Mouse (Mus musculus): ENCODE results near the gene Fam49a. TPM values are rescaled to one million over a fixed set of nuclear protein-coding genes. Genes with fewer than 3 reads are reported as not detected.
"Not testable (repeated sequence)": the region's sequence is repeated elsewhere in the genome, so short reads cannot be mapped to it uniquely, and the experiment has no call there.

Fam49a gene
- polyA plus RNA-seq, 1 experiment from 2014 or later: 14.4 TPM

DNA sequence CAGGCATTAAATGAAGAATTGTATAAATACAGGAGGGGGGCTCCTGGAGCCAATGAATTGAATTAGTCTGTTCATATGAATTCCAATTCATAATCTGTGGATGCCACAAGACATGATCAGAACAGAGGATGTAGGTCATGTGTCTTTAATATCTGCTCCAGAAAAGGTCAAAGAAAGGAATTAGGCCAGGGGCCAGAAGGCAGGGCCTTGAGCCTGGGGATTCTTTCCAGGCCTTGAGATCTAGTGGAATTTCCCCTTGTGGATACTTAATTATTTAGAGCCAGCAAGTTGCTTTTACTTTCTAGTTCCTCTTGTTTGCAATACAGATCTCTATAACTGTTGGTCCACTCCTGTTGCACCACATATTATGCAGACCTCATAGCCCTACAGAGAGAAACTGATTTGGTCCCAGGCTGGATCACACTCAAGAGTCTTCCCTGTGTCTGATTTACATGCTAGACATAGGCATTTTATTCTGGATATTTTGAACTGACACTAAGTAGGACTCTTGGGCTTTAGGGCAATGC is 31.8 kb upstream of the Fam49a start:
- H3K27me3 ChIP-seq (ENCODE audit: control insufficient read depth, insufficient read depth, low read length): no peaks in the 10 kb centered on the region
- no peaks in the 10 kb centered on the region for H3K9me3 ChIP-seq (ENCODE audit: control insufficient read depth, low read length)
- H3K36me3 ChIP-seq (ENCODE audit: control insufficient read depth, insufficient read depth, low read length): no peaks in the 10 kb centered on the region
- no peaks in the 10 kb centered on the region for H3K4me1 ChIP-seq (ENCODE audit: control insufficient read depth, insufficient read depth, low read length)
- H3K4me3 ChIP-seq (ENCODE audit: low read depth, low read length): no peak overlapping the region
- no peak overlapping the region for H3K27ac ChIP-seq (ENCODE audit: low read depth, low read length)
- no peak for ATAC-seq (ENCODE audit: low FRiP score)
- peak; percentile 53 for DNase-seq (ENCODE audit: low spot score, missing footprints)
- no peak overlapping the region for H3K9ac ChIP-seq (ENCODE audit: low read length)
- no peak overlapping the region for H3K4me2 ChIP-seq

DNA sequence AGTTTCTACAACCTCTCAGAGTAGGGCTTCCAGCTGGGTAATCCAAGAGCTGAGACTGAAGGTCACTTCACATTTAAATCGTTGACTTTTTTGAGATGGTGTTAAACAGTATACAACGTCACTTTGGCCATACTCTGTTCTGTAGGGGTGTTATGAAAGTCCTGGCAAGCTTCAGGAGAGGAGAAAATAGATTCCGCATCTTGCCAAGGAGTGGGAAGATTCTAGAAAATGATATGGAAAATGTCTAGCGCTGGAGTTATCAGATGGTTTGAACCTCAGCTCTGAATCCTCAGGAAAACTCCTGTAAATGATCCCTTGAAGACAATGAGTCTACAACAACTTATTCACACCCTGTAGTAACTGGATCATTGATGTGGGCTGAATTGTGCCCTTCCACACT is 29.8 kb upstream of the Fam49a start:
- Histone ChIP-seq H3K4me2 (no peak overlapping the region), H3K9me3 (ENCODE audit: control insufficient read depth, low read length) (no peaks in the 10 kb centered on the region), H3K36me3 (ENCODE audit: control insufficient read depth, insufficient read depth, low read length) (no peaks in the 10 kb centered on the region), H3K9ac (ENCODE audit: low read length) (no peak overlapping the region), H3K4me1 (ENCODE audit: control insufficient read depth, insufficient read depth, low read length) (no peaks in the 10 kb centered on the region), H3K27ac (ENCODE audit: low read depth, low read length) (no peak overlapping the region), H3K4me3 (ENCODE audit: low read depth, low read length) (no peak overlapping the region), H3K27me3 (ENCODE audit: control insufficient read depth, insufficient read depth, low read length) (no peaks in the 10 kb centered on the region)
- WGBS: 91% methylated on average over 4 of the region's 4 CpGs
- no peak for ATAC-seq (ENCODE audit: low FRiP score)
- peak; percentile 73 for DNase-seq (ENCODE audit: low spot score, missing footprints)

DNA sequence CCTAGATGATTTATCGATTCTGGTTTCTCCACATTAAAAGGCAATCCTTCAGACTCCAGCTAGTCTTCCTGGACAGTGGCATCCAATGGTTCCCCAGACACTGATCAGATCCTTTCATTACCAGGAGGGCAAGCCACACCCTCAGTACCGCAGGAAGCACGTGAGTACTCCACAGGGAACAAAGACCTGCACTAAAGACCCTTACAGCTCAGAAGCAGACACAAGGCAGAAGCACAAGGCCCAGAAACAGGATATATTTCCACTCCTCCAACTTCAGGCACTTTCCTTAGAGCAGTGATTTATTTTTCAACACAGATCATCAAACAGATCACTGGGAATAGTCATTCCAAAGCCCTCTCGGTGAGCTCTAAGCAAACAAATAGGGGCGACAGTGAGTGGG is 25.0 kb upstream of the Fam49a start:
- no peak overlapping the region for H3K9ac ChIP-seq (ENCODE audit: low read length)
- H3K27me3 ChIP-seq (ENCODE audit: control insufficient read depth, insufficient read depth, low read length): no peaks in the 10 kb centered on the region
- peak; percentile 82 for DNase-seq (ENCODE audit: low spot score, missing footprints)
- peak; percentile 77; the same call in 1 of the 2 replicates for ATAC-seq (ENCODE audit: low FRiP score)
- no peak overlapping the region for H3K4me3 ChIP-seq (ENCODE audit: low read depth, low read length)
- no peaks in the 10 kb centered on the region for H3K4me1 ChIP-seq (ENCODE audit: control insufficient read depth, insufficient read depth, low read length)
- WGBS: 54% methylated on average over 5 of the region's 5 CpGs
- H3K9me3 ChIP-seq (ENCODE audit: control insufficient read depth, low read length): no peaks in the 10 kb centered on the region
- no peak overlapping the region for H3K4me2 ChIP-seq
- no peaks in the 10 kb centered on the region for H3K36me3 ChIP-seq (ENCODE audit: control insufficient read depth, insufficient read depth, low read length)
- peak overlapping the region; percentile 30; the same call in 1 of the 2 replicates for H3K27ac ChIP-seq (ENCODE audit: low read depth, low read length)

DNA sequence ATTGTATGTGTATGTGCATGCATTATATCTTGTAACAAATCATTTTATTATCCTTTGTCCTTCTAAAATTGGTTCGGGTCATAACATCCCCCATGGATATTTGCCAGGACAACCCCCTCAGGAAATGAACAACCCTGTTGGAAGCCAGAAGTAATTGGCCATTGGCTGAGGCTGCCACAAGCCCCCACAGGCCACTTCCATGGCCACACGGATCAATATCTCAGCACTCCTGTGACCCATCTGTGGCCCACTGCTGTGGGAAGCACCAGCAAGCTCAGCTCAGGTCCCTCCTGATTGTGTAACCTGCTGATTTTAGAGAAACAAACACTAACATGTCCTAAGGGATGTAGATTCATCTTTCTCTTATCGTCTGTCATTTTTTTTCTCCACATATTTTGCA is 22.4 kb upstream of the Fam49a start:
- Histone ChIP-seq H3K9me3 (ENCODE audit: control insufficient read depth, low read length) (no peaks in the 10 kb centered on the region), H3K4me1 (ENCODE audit: control insufficient read depth, insufficient read depth, low read length) (no peaks in the 10 kb centered on the region), H3K4me3 (ENCODE audit: low read depth, low read length) (no peak overlapping the region), H3K27me3 (ENCODE audit: control insufficient read depth, insufficient read depth, low read length) (no peaks in the 10 kb centered on the region), H3K27ac (ENCODE audit: low read depth, low read length) (no peak overlapping the region), H3K9ac (ENCODE audit: low read length) (no peak overlapping the region), H3K4me2 (no peak overlapping the region), H3K36me3 (ENCODE audit: control insufficient read depth, insufficient read depth, low read length) (no peaks in the 10 kb centered on the region)
- DNase-seq (ENCODE audit: low spot score, missing footprints): peak; percentile 78
- 65% methylated on average over 3 of the region's 3 CpGs for WGBS
- ATAC-seq (ENCODE audit: low FRiP score): peak; percentile 68; the same call in 1 of the 2 replicates

DNA sequence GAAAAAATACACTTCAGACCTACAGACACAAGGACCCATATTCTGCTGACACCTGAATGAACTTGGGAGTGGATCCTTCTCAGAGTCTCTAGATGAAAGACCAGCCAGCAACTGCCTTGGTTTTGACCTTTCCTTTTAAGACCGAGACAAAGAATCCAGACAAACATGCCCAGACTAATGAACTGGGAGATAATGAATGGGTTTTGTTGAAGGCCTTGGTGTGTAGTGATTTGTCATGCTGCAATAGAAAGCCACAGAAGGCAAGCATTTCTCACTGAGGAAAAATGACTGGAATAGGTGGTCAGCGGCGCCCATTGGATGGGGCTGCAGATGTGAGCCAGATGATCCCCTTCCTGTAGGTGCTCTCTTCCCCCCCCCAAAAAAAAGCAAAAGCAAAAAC is 18.8 kb upstream of the Fam49a start:
- DNase-seq (ENCODE audit: low spot score, missing footprints): peak; percentile 31

DNA sequence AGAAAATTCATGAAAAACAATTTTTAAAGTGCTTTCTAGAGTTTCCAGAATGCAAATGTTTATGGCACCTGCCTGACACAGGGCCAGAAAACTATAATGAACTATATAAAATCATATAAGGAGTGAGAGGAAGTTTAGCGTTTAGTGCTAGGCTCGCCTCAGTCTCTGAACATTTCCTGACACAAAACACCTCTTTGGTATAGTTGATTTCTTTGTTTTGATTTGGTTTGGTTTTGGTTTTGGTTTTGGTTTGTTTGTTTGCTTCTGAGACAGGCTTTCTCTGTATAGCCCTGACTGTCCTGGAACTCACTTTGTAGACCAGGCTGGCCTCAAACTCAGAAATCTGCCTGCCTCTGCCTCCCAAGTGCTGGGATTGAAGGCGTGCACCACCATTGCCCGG is 14.9 kb upstream of the Fam49a start:
- H3K4me1 ChIP-seq (ENCODE audit: control insufficient read depth, insufficient read depth, low read length); H3K27me3 ChIP-seq (ENCODE audit: control insufficient read depth, insufficient read depth, low read length); H3K9ac ChIP-seq (ENCODE audit: low read length); DNase-seq (ENCODE audit: low spot score, missing footprints); H3K36me3 ChIP-seq (ENCODE audit: control insufficient read depth, insufficient read depth, low read length); ATAC-seq (ENCODE audit: low FRiP score); H3K4me2 ChIP-seq; H3K27ac ChIP-seq (ENCODE audit: low read depth, low read length); H3K4me3 ChIP-seq (ENCODE audit: low read depth, low read length); H3K9me3 ChIP-seq (ENCODE audit: control insufficient read depth, low read length): not testable (repeated sequence)
- 95% methylated on average over 4 of the region's 4 CpGs for WGBS

More for the DNA sequence above, 18.8 kb upstream of the Fam49a start:
- Histone ChIP-seq H3K4me3 (ENCODE audit: low read depth, low read length) (no peak overlapping the region), H3K36me3 (ENCODE audit: control insufficient read depth, insufficient read depth, low read length) (no peaks in the 10 kb centered on the region), H3K27me3 (ENCODE audit: control insufficient read depth, insufficient read depth, low read length) (no peaks in the 10 kb centered on the region), H3K27ac (ENCODE audit: low read depth, low read length) (no peak overlapping the region), H3K4me2 (no peak overlapping the region), H3K4me1 (ENCODE audit: control insufficient read depth, insufficient read depth, low read length) (no peaks in the 10 kb centered on the region), H3K9me3 (ENCODE audit: control insufficient read depth, low read length) (no peaks in the 10 kb centered on the region), H3K9ac (ENCODE audit: low read length) (no peak overlapping the region)
- ATAC-seq (ENCODE audit: low FRiP score): no peak
- WGBS: 81% methylated on average over 3 of the region's 3 CpGs

DNA sequence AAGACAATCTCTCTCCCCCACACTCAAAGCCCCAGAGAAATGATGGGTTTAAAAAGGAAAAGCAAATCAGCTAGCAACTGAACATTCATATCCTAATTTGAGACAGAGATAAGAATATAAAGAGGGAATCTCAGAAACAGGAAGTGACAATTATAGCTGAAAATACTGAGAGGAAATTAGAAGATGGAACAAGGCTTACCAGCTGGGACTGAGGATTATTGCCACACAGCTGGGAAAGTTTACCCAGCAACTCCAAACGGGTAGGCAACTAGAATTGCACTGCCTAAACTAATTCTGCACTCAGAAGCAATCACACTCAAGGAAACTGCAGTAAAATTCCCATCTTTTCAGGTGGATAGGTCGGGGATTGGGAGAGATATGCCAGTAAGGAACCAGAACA is 12.4 kb upstream of the Fam49a start:
- Histone ChIP-seq H3K4me1 (ENCODE audit: control insufficient read depth, insufficient read depth, low read length) (no peaks in the 10 kb centered on the region), H3K9me3 (ENCODE audit: control insufficient read depth, low read length) (no peaks in the 10 kb centered on the region), H3K27me3 (ENCODE audit: control insufficient read depth, insufficient read depth, low read length) (no peaks in the 10 kb centered on the region), H3K4me3 (ENCODE audit: low read depth, low read length) (no peak overlapping the region), H3K36me3 (ENCODE audit: control insufficient read depth, insufficient read depth, low read length) (no peaks in the 10 kb centered on the region), H3K4me2 (no peak overlapping the region), H3K9ac (ENCODE audit: low read length) (no peak overlapping the region), H3K27ac (ENCODE audit: low read depth, low read length) (no peak overlapping the region)
- DNase-seq (ENCODE audit: low spot score, missing footprints) (no peak), ATAC-seq (ENCODE audit: low FRiP score) (no peak)
- 65% methylated on average over 2 of the region's 2 CpGs for WGBS

DNA sequence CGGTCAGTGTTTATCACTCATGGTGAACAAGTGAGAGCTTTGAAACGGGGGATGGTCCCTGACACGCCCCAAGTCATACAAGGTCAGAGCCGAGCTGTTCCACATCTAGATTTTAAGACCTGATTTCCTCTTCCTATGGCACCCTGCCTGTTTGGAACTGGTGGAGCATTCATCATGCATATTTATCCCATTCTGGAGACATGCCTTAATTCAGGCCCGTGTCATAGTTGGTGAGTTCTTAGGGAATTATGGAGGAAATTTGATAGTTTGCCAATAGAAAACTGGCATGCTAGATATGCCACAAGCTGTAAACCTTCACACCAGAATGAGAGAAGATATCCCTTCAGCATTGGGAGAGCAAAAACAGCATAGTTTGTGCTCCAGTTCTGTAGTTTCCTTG is 8.4 kb upstream of the Fam49a start:
- Histone ChIP-seq H3K4me1 (ENCODE audit: control insufficient read depth, insufficient read depth, low read length) (no peaks in the 10 kb centered on the region), H3K27me3 (ENCODE audit: control insufficient read depth, insufficient read depth, low read length) (no peaks in the 10 kb centered on the region), H3K4me3 (ENCODE audit: low read depth, low read length) (no peak overlapping the region), H3K9me3 (ENCODE audit: control insufficient read depth, low read length) (no peaks in the 10 kb centered on the region), H3K36me3 (ENCODE audit: control insufficient read depth, insufficient read depth, low read length) (no peaks in the 10 kb centered on the region), H3K4me2 (no peak overlapping the region), H3K27ac (ENCODE audit: low read depth, low read length) (no peak overlapping the region), H3K9ac (ENCODE audit: low read length) (no peak overlapping the region)
- ATAC-seq (ENCODE audit: low FRiP score) (no peak), DNase-seq (ENCODE audit: low spot score, missing footprints) (peak; percentile 44)
- 61% methylated on average over 5 of the region's 5 CpGs for WGBS

DNA sequence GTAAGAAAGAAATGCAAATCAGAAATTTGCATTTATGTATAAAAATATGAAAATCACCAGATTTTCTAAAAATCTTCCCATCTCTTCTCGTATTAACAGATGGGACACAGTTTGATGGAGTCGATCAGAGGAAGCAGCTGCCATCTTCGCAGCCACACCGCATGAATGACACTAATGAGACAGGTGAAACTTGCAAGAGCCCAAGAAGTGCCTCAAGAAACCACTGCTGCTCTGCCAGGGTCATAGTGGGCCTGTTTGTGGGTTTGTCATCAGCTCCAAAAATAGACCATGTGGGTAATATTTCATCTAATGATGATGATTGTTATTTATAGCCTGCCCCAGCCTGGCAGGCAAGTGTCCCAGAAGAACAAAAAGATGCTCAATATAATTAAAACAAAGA is 7.8 kb upstream of the Fam49a start:
- no peak overlapping the region for H3K4me3 ChIP-seq (ENCODE audit: low read depth, low read length)
- no peaks in the 10 kb centered on the region for H3K36me3 ChIP-seq (ENCODE audit: control insufficient read depth, insufficient read depth, low read length)
- H3K4me1 ChIP-seq (ENCODE audit: control insufficient read depth, insufficient read depth, low read length): no peaks in the 10 kb centered on the region
- WGBS: 84% methylated on average over 4 of the region's 4 CpGs
- no peak for ATAC-seq (ENCODE audit: low FRiP score)
- no peak overlapping the region for H3K27ac ChIP-seq (ENCODE audit: low read depth, low read length)
- H3K4me2 ChIP-seq: no peak overlapping the region
- no peaks in the 10 kb centered on the region for H3K9me3 ChIP-seq (ENCODE audit: control insufficient read depth, low read length)
- peak; percentile 21 for DNase-seq (ENCODE audit: low spot score, missing footprints)
- no peak overlapping the region for H3K9ac ChIP-seq (ENCODE audit: low read length)
- H3K27me3 ChIP-seq (ENCODE audit: control insufficient read depth, insufficient read depth, low read length): no peaks in the 10 kb centered on the region

Data from midbrain, embryonic 11.5 days (tissue).